Mouse (Mus musculus): Measurements from ENCODE around the gene Kdm5c. TPM values are rescaled to one million over a fixed set of nuclear protein-coding genes. Genes with fewer than 3 reads are reported as not detected.
"Not testable (repeated sequence)": the region's sequence is repeated elsewhere in the genome, so short reads cannot be mapped to it uniquely, and the experiment has no call there.

Gene Kdm5c
- polyA plus RNA-seq, 1 experiment = 25.2 TPM

DNA sequence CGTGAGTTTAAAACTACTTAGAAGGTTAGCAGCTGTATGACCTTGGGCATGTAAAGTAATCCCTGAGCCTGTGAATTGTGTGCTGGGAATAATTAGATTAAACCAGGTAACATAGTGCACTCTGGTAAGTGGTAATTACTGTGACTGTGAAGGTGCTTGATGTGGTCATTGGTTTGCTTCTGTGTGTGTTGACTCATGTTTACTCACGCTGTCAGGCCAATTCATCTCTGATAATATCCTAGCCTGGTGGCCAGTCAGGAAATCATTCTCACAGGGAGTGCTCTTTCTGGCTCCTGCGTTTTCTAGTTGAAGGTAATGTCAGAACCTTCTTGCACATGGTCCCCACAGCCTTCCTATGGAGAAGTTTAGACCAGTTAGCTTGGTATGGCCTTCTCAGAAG is 1.3 kb downstream of the Kdm5c start:
- Histone ChIP-seq H3K27ac (replicated peaks; ENCODE audit: low read depth, low read length) (peak overlapping the region; percentile 96), H3K4me1 (ENCODE audit: control insufficient read depth, insufficient read depth, insufficient read length, low read length) (0 out of 2 replicates have a peak, but pooled peaks cover 2% of the 10 kb centered on the region), H3K4me3 (ENCODE audit: insufficient read depth, low read depth, low read length) (peak overlapping the region; percentile 100)

DNA sequence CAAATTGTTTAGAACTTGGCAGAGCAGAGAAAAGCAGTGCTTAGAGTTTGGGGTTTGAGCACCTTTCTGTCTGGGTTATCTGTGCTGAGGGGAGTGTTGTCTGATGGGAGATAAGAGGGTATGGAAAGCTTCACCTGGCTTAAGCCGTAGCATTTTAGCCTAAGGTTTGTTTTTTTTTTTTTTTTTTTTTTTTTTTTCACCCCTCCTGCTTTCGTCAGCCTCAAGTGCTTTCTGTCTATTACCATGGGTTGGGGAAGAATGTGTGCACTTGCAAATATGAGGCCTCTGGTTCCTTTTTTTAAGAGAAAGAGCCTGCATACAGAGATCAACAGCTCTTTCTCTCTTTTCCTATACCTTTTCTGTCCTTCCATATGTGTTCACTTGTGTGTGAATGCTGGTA is 2.9 kb downstream of the Kdm5c start:
- no peak overlapping the region for H3K27ac ChIP-seq (replicated peaks; ENCODE audit: low read depth, low read length)
- H3K4me1 ChIP-seq (ENCODE audit: control insufficient read depth, insufficient read depth, insufficient read length, low read length) = 0 out of 2 replicates have a peak, but pooled peaks cover 2% of the 10 kb centered on the region
- H3K4me3 ChIP-seq (ENCODE audit: insufficient read depth, low read depth, low read length) = no peak overlapping the region

DNA sequence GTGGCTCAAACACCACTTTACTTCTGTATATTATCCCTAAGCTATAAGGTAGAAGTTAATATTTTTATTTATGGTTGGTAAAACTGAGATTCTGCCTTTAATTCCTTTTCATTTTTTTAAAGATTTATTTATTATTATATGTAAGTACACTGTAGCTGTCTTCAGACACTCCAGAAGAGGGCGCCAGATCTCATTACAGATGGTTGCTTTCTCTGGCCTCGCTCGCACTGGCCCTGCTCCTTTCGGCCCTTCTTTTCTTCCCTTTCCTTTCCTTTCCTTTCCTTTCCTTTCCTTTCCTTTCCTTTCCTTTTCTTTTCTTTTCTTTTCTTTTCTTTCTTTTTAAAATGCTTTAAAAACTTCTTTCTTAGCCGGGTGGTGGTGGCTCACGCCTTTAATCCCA is 10.3 kb downstream of the Kdm5c start:
- H3K4me3 ChIP-seq (ENCODE audit: insufficient read depth, low read depth, low read length); H3K4me1 ChIP-seq (ENCODE audit: control insufficient read depth, insufficient read depth, insufficient read length, low read length); H3K27ac ChIP-seq (replicated peaks; ENCODE audit: low read depth, low read length): not testable (repeated sequence)

DNA sequence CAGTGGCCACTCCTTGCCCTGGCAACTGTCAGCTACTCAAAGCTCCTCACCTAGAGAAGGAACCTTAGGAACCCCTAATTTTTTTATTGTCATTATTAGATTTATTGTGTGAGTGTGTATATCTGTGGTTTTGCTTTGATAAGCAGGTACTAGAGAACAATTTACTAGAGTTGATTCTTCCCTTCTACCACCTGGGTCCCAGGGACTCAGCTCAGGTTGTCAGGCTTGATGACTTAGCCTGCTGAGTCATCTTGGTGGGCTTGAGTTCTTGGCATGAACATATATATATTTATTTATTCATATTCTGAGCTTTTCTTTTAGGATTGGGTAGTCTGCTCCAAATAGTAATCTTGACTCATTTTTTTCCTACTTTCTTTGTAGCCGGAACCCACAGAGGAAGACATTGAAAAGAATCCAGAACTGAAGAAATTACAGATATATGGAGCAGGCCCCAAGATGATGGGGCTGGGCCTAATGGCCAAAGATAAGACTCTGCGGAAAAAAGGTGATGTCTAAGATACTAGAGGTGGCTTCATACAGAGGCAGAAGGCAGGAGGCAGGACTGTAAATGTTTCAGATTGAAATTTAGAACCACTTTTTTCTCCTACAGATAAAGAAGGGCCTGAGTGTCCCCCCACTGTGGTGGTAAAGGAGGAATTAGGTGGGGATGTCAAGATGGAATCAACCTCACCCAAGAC is 11.8 kb downstream of the Kdm5c start:
- no peak overlapping the region for H3K27ac ChIP-seq (replicated peaks; ENCODE audit: low read depth, low read length)
- no peak overlapping the region for H3K4me3 ChIP-seq (ENCODE audit: insufficient read depth, low read depth, low read length)
- no peaks in the 10 kb centered on the region for H3K4me1 ChIP-seq (ENCODE audit: control insufficient read depth, insufficient read depth, insufficient read length, low read length)

DNA sequence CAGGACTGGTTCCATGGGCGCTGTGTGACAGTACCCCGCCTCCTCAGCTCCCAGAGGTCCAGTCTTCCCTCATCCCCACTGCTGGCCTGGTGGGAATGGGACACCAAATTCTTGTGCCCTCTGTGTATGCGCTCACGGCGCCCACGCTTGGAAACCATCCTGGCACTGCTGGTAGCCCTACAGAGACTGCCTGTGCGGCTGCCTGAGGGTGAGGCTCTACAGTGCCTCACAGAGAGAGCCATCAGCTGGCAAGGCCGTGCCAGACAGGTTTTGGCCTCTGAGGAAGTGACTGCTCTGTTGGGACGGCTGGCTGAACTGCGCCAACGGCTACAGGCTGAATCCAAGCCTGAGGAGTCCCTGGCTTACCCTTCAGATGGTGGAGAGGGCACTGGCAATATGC is 38.4 kb downstream of the Kdm5c start:
- no peak overlapping the region for H3K27ac ChIP-seq (replicated peaks; ENCODE audit: low read depth, low read length)
- no peak overlapping the region for H3K4me3 ChIP-seq (ENCODE audit: insufficient read depth, low read depth, low read length)
- no peaks in the 10 kb centered on the region for H3K4me1 ChIP-seq (ENCODE audit: control insufficient read depth, insufficient read depth, insufficient read length, low read length)

DNA sequence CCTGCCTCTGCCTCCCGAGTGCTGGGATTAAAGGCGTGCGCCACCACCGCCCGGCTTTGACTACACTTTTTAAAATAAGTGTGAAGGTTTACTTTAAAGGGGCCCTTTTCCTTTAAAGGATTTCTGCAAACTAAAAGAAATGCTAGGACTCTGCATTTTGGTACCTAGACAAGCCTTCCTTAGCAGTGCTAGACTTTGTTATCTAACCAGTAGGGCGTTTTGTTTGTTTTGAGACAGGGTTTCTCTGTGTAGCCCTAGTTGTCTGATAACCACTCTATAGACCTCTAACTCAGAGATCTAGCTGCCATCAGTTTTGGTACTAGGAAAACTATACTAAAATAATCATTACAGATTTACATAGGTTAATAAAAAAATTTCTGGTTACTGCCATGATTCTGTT is 46.6 kb downstream of the Kdm5c start:
- Histone ChIP-seq H3K4me1 (ENCODE audit: control insufficient read depth, insufficient read depth, insufficient read length, low read length) (no peaks in the 10 kb centered on the region), H3K4me3 (ENCODE audit: insufficient read depth, low read depth, low read length) (no peak overlapping the region), H3K27ac (replicated peaks; ENCODE audit: low read depth, low read length) (no peak overlapping the region)

DNA sequence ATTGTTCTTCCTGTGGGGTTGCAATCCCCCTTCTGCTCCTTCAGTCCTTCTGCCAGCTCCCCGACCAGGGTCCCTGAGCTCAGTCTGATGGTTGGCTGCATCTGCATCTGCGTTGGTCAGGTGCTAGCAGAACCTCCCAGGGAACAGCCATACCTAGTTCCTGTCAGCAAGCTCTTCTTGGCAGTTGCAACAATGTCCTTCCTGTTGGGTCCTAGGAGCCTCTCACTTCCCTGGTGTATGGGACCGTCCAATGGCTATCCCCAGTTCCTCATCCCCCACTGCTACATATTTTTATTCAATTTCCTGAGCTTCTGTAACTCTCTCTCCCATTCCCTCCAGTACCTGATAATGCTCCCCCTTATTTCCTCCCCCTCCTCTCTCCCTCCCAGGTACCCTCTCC is 51.9 kb downstream of the Kdm5c start:
- Histone ChIP-seq H3K4me3 (ENCODE audit: insufficient read depth, low read depth, low read length) (no peak overlapping the region), H3K4me1 (ENCODE audit: control insufficient read depth, insufficient read depth, insufficient read length, low read length) (no peaks in the 10 kb centered on the region), H3K27ac (replicated peaks; ENCODE audit: low read depth, low read length) (no peak overlapping the region)

DNA sequence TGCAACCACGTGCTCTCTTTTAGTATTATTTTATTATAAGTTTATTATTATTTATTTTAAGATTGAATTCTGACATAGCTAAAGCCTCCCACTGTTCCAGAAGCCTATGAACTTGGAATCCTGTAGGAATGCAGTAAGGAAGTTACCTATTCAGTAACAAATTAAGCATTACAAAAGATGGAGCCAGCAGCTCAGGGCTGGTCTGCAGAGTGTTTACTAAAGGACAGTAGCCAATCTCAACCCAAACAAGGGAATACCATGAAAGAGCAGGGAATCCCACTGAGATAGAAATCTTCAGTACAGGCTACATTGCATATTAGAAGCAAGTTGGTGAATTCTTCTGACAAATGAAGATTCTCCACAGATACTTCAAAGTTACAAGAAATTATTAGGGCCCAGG is 54.2 kb downstream of the Kdm5c start:
- H3K4me1 ChIP-seq (ENCODE audit: control insufficient read depth, insufficient read depth, insufficient read length, low read length); H3K4me3 ChIP-seq (ENCODE audit: insufficient read depth, low read depth, low read length); H3K27ac ChIP-seq (replicated peaks; ENCODE audit: low read depth, low read length): not testable (repeated sequence)

DNA sequence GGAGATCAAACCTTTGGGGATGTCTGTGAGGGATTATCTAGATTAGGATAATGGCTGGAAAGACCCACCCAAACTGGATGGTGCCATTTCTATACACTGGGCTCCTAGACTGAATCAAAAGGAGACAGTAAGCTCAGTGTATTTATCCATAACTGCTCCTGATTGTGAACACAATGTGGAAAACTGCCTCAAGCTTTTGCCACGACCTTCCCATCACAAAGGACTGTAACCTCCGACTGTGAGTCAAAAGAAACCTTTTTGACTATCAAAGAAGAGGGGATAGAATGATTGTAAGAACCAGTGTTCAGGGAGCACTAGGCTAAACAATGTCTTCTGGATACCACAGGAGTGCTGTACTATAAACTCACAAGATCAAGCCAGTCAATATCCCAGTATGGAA is 73.4 kb downstream of the Kdm5c start:
- no peak overlapping the region for H3K27ac ChIP-seq (replicated peaks; ENCODE audit: low read depth, low read length)
- H3K4me1 ChIP-seq (ENCODE audit: control insufficient read depth, insufficient read depth, insufficient read length, low read length) = no peaks in the 10 kb centered on the region
- H3K4me3 ChIP-seq (ENCODE audit: insufficient read depth, low read depth, low read length) = no peak overlapping the region

DNA sequence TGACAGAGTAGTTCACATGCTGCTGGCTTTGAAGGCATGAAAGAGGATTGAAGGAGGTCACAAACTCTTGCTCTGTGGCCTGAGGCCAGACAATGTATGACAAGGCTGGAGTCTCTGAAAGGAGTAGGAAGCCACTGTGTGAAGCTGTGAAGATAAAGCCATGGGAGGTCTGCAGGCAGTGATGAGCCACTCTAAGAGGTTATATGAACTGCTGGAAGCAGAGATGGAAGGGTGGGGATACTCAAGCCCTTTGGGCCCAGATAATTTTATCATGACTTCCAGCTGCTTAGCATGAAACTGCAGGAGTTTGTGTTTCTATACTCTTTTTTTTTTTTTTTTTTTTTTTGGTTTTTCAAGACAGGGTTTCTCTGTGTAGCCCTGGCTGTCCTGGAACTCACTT is 74.6 kb downstream of the Kdm5c start:
- Histone ChIP-seq H3K4me1 (ENCODE audit: control insufficient read depth, insufficient read depth, insufficient read length, low read length) (no peaks in the 10 kb centered on the region), H3K27ac (replicated peaks; ENCODE audit: low read depth, low read length) (no peak overlapping the region), H3K4me3 (ENCODE audit: insufficient read depth, low read depth, low read length) (no peak overlapping the region)

DNA sequence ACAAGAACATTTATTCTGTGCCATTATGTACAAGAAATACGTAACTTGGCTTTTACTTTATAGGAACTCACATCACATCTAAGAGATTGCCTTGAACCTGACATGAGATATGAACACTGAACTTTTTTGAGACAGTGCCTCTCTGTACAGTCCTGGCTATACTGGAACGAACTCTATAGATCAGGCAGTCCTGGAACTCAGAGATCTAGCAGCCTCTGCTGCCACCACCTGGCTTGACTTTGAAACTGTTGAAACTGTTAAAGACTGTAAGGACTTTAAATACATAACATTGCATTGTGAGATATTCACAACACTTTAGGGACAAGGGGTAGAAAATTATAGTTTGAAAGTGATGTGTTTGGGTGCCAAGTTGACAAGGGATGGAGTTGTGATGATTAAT is 75.1 kb downstream of the Kdm5c start:
- H3K4me1 ChIP-seq (ENCODE audit: control insufficient read depth, insufficient read depth, insufficient read length, low read length) = no peaks in the 10 kb centered on the region
- H3K27ac ChIP-seq (replicated peaks; ENCODE audit: low read depth, low read length) = no peak overlapping the region
- H3K4me3 ChIP-seq (ENCODE audit: insufficient read depth, low read depth, low read length) = no peak overlapping the region

DNA sequence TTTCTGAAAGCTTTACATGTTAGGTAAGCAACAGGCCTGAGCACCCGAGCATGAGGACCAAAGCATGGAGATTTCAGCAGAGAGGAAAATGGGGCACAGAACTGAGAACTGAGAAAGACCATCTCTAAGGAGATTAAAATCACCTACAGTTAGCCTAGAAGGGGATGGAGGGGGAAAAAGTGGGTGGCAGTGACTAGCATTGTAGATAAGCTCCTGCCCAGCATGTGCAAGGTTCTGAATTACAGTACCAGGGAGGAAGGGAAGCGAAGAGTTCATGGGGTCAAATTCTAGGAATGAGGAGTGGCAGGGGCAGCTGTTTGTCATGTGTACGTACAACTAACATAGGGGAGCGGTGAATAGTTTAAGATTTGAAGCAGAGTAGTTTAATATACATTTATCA is 87.7 kb downstream of the Kdm5c start:
- Histone ChIP-seq H3K27ac (replicated peaks; ENCODE audit: low read depth, low read length) (no peak overlapping the region), H3K4me3 (ENCODE audit: insufficient read depth, low read depth, low read length) (no peak overlapping the region), H3K4me1 (ENCODE audit: control insufficient read depth, insufficient read depth, insufficient read length, low read length) (no peaks in the 10 kb centered on the region)

DNA sequence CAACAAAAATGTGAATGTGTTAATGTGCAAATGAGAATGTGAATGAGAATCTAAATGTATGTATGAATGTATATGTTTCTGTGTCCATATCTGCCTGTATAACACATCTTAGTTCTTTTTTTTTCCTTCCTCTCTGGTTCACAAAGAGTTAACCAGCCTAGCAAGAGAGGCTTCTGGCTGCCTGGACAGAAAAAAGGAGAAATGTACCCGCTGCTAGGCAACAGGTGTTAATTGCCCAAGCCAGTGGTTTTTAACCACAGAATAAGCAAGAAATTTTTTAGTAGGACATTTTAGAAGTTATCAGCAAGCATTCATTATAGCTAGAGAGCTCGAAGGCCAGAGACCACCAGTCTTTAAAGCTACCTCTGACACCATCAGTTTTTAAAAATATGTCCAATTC is 90.0 kb downstream of the Kdm5c start:
- Histone ChIP-seq H3K4me3 (ENCODE audit: insufficient read depth, low read depth, low read length) (no peak overlapping the region), H3K27ac (replicated peaks; ENCODE audit: low read depth, low read length) (no peak overlapping the region)

DNA sequence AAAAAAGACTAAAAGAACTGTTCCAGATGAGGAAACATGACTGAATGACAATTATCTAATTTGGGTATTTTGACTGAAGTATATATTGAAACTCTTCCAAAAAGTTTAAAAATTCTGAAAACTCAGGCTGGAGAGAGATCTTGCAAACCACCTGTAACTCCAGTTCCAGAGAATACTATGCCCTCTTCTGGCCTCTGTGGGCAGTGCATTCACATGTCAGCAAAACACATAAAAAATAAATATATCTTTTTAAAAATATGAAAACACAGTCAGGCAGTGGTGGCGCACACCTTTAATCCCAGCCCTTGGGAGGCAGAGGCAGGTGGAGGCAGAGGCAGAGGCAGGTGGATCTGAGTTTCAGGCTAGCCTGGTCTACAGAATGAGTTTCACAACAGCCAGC is 90.8 kb downstream of the Kdm5c start:
- no peaks in the 10 kb centered on the region for H3K4me1 ChIP-seq (ENCODE audit: control insufficient read depth, insufficient read depth, insufficient read length, low read length)

More for the DNA sequence above, 90.0 kb downstream of the Kdm5c start:
- H3K4me1 ChIP-seq (ENCODE audit: control insufficient read depth, insufficient read depth, insufficient read length, low read length) = no peaks in the 10 kb centered on the region

More for the DNA sequence above, 90.8 kb downstream of the Kdm5c start:
- H3K27ac ChIP-seq (replicated peaks; ENCODE audit: low read depth, low read length) = no peak overlapping the region
- H3K4me3 ChIP-seq (ENCODE audit: insufficient read depth, low read depth, low read length) = no peak overlapping the region

Measured in brown adipose tissue, adult 24 weeks (tissue).